Mouse (Mus musculus): ENCODE measurements around the gene Gm9945.

- no peak for TF ChIP-seq EP300 (IDR thresholded peaks at IDR 0.05)
- TF ChIP-seq CTCF (IDR thresholded peaks at IDR 0.05) = no peak
Measured at GRCm38 (mm10) chr11:53446183-53446582, 33.8 kb upstream of the Gm9945 start.

Data from lung, postnatal 0 days (tissue).